Mouse (Mus musculus) cerebellum, adult 2 months (tissue): ENCODE data around the gene Proser3. TPM values are rescaled to one million over a fixed set of nuclear protein-coding genes. Genes with fewer than 3 reads are reported as not detected.

Source experiments
- DNase-seq, 2 experiments: peaks; one replicate each; pipeline ENCODE4 v3.0.0; 2021
- H3K27ac ChIP-seq: fragments of 200-500 bp; 2 replicates; pipeline ENCODE4 v1.5.1; 2012; ENCODE audit warnings: low read length, control low read depth, inconsistent platforms; ENCODE audit not compliant: insufficient read depth
- H3K27me3 ChIP-seq: fragments of 200-500 bp; 2 replicates; pipeline ENCODE4 v1.6.1; 2012; ENCODE audit warnings: inconsistent platforms, mild to moderate bottlenecking, low read length, moderate library complexity; ENCODE audit not compliant: control insufficient read depth, insufficient read depth
- H3K4me1 ChIP-seq: fragments of 200-500 bp; 2 replicates; pipeline ENCODE4 v1.6.1; 2011; ENCODE audit warnings: low read length; ENCODE audit not compliant: control insufficient read depth, insufficient read depth
- H3K4me3 ChIP-seq: fragments of 200-500 bp; replicated peaks from 2 replicates; pipeline ENCODE3; 2011; ENCODE audit warnings: mild to moderate bottlenecking, low read depth, low read length, control low read depth; ENCODE audit not compliant: insufficient read depth
- CTCF ChIP-seq: fragments of 200-500 bp; IDR thresholded peaks from 2 replicates; pipeline ENCODE4 v1.5.1; 2011; ENCODE audit warnings: low read depth, mild to moderate bottlenecking, control low read depth, low read length, moderate library complexity, borderline replicate concordance; ENCODE audit not compliant: insufficient read depth
- POLR2A ChIP-seq: fragments of 200-500 bp; IDR thresholded peaks from 2 replicates; pipeline ENCODE4 v1.6.1; 2011; ENCODE audit warnings: low read length, control low read depth, borderline replicate concordance; ENCODE audit not compliant: insufficient read depth
- WGBS: fragments of 180-500 bp; shearing (Covaris S2); methylation state at CpG from one replicate; pipeline ENCODE4 v1.1.7; 2018; 5-methylcytosine and 5-hydroxymethylcytosine counted together
- polyA plus RNA-seq: library from polyadenylated mRNA; depleted of rRNA; stranded (reverse); fragments of >200 nt; gene quantifications from 2 replicates; pipeline ENCODE4 v1.2.3, GENCODE M21; 2012

Proser3 gene
- polyA plus RNA-seq, 1 experiment, result 7.4 TPM

- Histone ChIP-seq H3K4me1 (peaks cover 6% of the 10 kb centered on the region), H3K4me3 (no peak overlapping the region), H3K27ac (no peak overlapping the region), H3K27me3 (no peaks in the 10 kb centered on the region)
- WGBS, result 84% methylated on average over 9 of the region's 9 CpGs
- TF ChIP-seq POLR2A (no peak), CTCF (no peak)
- DNase-seq, result peak in 1 of 2 experiments; percentile 18
Observed at GRCm38 (mm10) chr7:30566033-30566432, 13.9 kb upstream of the Proser3 start.

- TF ChIP-seq POLR2A (no peak), CTCF (no peak)
- Histone ChIP-seq H3K4me1 (peaks cover 6% of the 10 kb centered on the region), H3K4me3 (no peak within 1 kb of the TSS), H3K27me3 (no peaks in the 10 kb centered on the region), H3K27ac (no peak within 1 kb of the TSS)
- no peak for DNase-seq
- WGBS, result 95% methylated on average over 12 of the region's 12 CpGs
Observed at GRCm38 (mm10) chr7:30564970-30565571, 13.0 kb upstream of the Proser3 start, which contains the start of gene Igflr1. Gene Igflr1, plus strand, starts transcription at chr7:30565427.

- no peak for TF ChIP-seq CTCF
- H3K27me3 ChIP-seq, result no peaks in the 10 kb centered on the region
- peak overlapping the region; percentile 88 for H3K4me3 ChIP-seq
- DNase-seq, result no peak
- H3K27ac ChIP-seq, result no peak overlapping the region
- 23% methylated on average over 6 of the region's 6 CpGs for WGBS
- peaks cover 6% of the 10 kb centered on the region for H3K4me1 ChIP-seq
Observed at GRCm38 (mm10) chr7:30563906-30564280, 11.8 kb upstream of the Proser3 start.

- DNase-seq, result peak; percentile 95 to 98
- TF ChIP-seq POLR2A (peak; percentile 61; the same call in 1 of the 2 replicates), CTCF (no peak)
- Histone ChIP-seq H3K4me3 (peak within 1 kb of the TSS; percentile 88), H3K27ac (peak within 1 kb of the TSS; percentile 83), H3K4me1 (peaks cover 6% of the 10 kb centered on the region), H3K27me3 (no peaks in the 10 kb centered on the region)
- under 1% methylated on average over 45 of the region's 45 CpGs for WGBS
Observed at GRCm38 (mm10) chr7:30563117-30563905, 11.2 kb upstream of the Proser3 start, which contains the start of the genes U2af1l4, Gm49396 and Psenen. Gene U2af1l4, plus strand, starts transcription at chr7:30563301. Gene Gm49396, plus strand, starts transcription at chr7:30563344. Gene Psenen, minus strand, starts transcription at chr7:30563627.

- under 1% methylated on average over 27 of the region's 27 CpGs for WGBS
- DNase-seq, result no peak
- Histone ChIP-seq H3K27ac (peak overlapping the region; percentile 23; the same call in 1 of the 2 replicates), H3K27me3 (no peaks in the 10 kb centered on the region), H3K4me3 (peak overlapping the region; percentile 88), H3K4me1 (peaks cover 6% of the 10 kb centered on the region)
- TF ChIP-seq POLR2A, result no peak
- no peak for TF ChIP-seq CTCF
Observed at GRCm38 (mm10) chr7:30562526-30563116, 10.5 kb upstream of the Proser3 start.

GRCm38 (mm10) chr7:30560296-30560695 is 8.2 kb upstream of the Proser3 start:
- 64% methylated on average over 2 of the region's 2 CpGs for WGBS
- DNase-seq, result peak in 1 of 2 experiments; percentile 13

GRCm38 (mm10) chr7:30559443-30559954 is 7.4 kb upstream of the Proser3 start, which contains the start of gene Lin37:
Gene Lin37, minus strand, starts transcription at chr7:30559838.
- WGBS, result under 1% methylated on average over 20 of the region's 20 CpGs
- TF ChIP-seq POLR2A, result peak; percentile 83
- no peak for TF ChIP-seq CTCF

More at GRCm38 (mm10) chr7:30560296-30560695, 8.2 kb upstream of the Proser3 start:
- Histone ChIP-seq H3K27me3 (no peaks in the 10 kb centered on the region), H3K4me1 (peaks cover 6% of the 10 kb centered on the region), H3K4me3 (no peak overlapping the region), H3K27ac (no peak overlapping the region)
- TF ChIP-seq POLR2A, result no peak
- TF ChIP-seq CTCF, result no peak

More at GRCm38 (mm10) chr7:30559443-30559954, 7.4 kb upstream of the Proser3 start, which contains the start of gene Lin37:
- Histone ChIP-seq H3K4me1 (peaks cover 6% of the 10 kb centered on the region), H3K4me3 (peak within 1 kb of the TSS; percentile 95), H3K27me3 (no peaks in the 10 kb centered on the region), H3K27ac (peak within 1 kb of the TSS; percentile 58; the same call in 1 of the 2 replicates)
- peak; percentile 97 to 100 for DNase-seq
